Mouse (Mus musculus): Measurements from ENCODE around the gene Lce1a1. TPM values are rescaled to one million over a fixed set of nuclear protein-coding genes. Genes with fewer than 3 reads are reported as not detected.

Lce1a1 gene
- polyA plus RNA-seq, 2 experiments = not detected

- DNase-seq (ENCODE audit: low read depth in 3 of 3, low spot score in 3 of 3) (no peak), ATAC-seq (ENCODE audit: insufficient read depth) (no peak)
- H3K4me2 ChIP-seq (ENCODE audit: low read depth) = no peak overlapping the region
- H3K9me3 ChIP-seq (ENCODE audit: control insufficient read depth, low read length) = no peaks in the 10 kb centered on the region
- no peak overlapping the region for H3K4me3 ChIP-seq (ENCODE audit: insufficient read depth in 1 of 2, low read depth in 2 of 2, low read length in 2 of 2)
- no peak for TF ChIP-seq EP300 (IDR thresholded peaks at IDR 0.05; ENCODE audit: low read depth)
- peak; percentile 10; the same call in 1 of the 2 replicates for TF ChIP-seq CTCF (IDR thresholded peaks at IDR 0.05; ENCODE audit: low read depth)
- no peaks in the 10 kb centered on the region for H3K36me3 ChIP-seq (replicated peaks; ENCODE audit: control insufficient read depth, insufficient read depth, low read depth)
- no peaks in the 10 kb centered on the region for H3K27me3 ChIP-seq (ENCODE audit: control insufficient read depth, insufficient read depth, low read length)
- H3K27ac ChIP-seq = no peak overlapping the region
- H3K4me1 ChIP-seq (replicated peaks; ENCODE audit: control insufficient read depth in 2 of 2, insufficient read depth in 2 of 2, low read length in 1 of 2) = no peaks in the 10 kb centered on the region
- H3K9ac ChIP-seq (replicated peaks) = no peak overlapping the region
- WGBS (ENCODE audit: insufficient replicate concordance) = 36% methylated on average over 1 of the region's 1 CpGs
Measured at GRCm38 (mm10) chr3:92600456-92600855, 47.7 kb downstream of the Lce1a1 start.

GRCm38 (mm10) chr3:92599973-92600372 lies 48.1 kb downstream of the Lce1a1 start:
- DNase-seq (ENCODE audit: low read depth in 3 of 3, low spot score in 3 of 3) (no peak), ATAC-seq (ENCODE audit: insufficient read depth) (no peak)
- Histone ChIP-seq H3K9ac (replicated peaks) (no peak overlapping the region), H3K4me2 (ENCODE audit: low read depth) (no peak overlapping the region), H3K4me1 (replicated peaks; ENCODE audit: control insufficient read depth in 2 of 2, insufficient read depth in 2 of 2, low read length in 1 of 2) (no peaks in the 10 kb centered on the region), H3K27ac (no peak overlapping the region), H3K9me3 (ENCODE audit: control insufficient read depth, low read length) (no peaks in the 10 kb centered on the region), H3K36me3 (replicated peaks; ENCODE audit: control insufficient read depth, insufficient read depth, low read depth) (no peaks in the 10 kb centered on the region), H3K27me3 (ENCODE audit: control insufficient read depth, insufficient read depth, low read length) (no peaks in the 10 kb centered on the region), H3K4me3 (ENCODE audit: insufficient read depth in 1 of 2, low read depth in 2 of 2, low read length in 2 of 2) (no peak overlapping the region)
- TF ChIP-seq CTCF (IDR thresholded peaks at IDR 0.05; ENCODE audit: low read depth) (no peak), EP300 (IDR thresholded peaks at IDR 0.05; ENCODE audit: low read depth) (no peak)

GRCm38 (mm10) chr3:92598429-92598828 lies 49.7 kb downstream of the Lce1a1 start:
- Histone ChIP-seq H3K9me3 (ENCODE audit: control insufficient read depth, low read length) (no peaks in the 10 kb centered on the region), H3K4me2 (ENCODE audit: low read depth) (no peak overlapping the region), H3K27ac (no peak overlapping the region), H3K4me3 (ENCODE audit: insufficient read depth in 1 of 2, low read depth in 2 of 2, low read length in 2 of 2) (no peak overlapping the region), H3K36me3 (replicated peaks; ENCODE audit: control insufficient read depth, insufficient read depth, low read depth) (no peaks in the 10 kb centered on the region), H3K9ac (replicated peaks) (no peak overlapping the region), H3K27me3 (ENCODE audit: control insufficient read depth, insufficient read depth, low read length) (no peaks in the 10 kb centered on the region), H3K4me1 (replicated peaks; ENCODE audit: control insufficient read depth in 2 of 2, insufficient read depth in 2 of 2, low read length in 1 of 2) (no peaks in the 10 kb centered on the region)
- 69% methylated on average over 2 of the region's 2 CpGs for WGBS (ENCODE audit: insufficient replicate concordance)
- no peak for TF ChIP-seq CTCF (IDR thresholded peaks at IDR 0.05; ENCODE audit: low read depth)
- TF ChIP-seq EP300 (IDR thresholded peaks at IDR 0.05; ENCODE audit: low read depth) = no peak
- ATAC-seq (ENCODE audit: insufficient read depth) (no peak), DNase-seq (ENCODE audit: low read depth in 3 of 3, low spot score in 3 of 3) (no peak)

Other genes starting within 250 kb of the Lce1a1 start
- gene Sprr2i, start 240.3 kb downstream of the Lce1a1 start, polyA plus RNA-seq (2012; rRNA removed) = not detected in 2 replicates
- not detected in 2 replicates for gene Sprr2i, start 240.3 kb downstream of the Lce1a1 start, polyA plus RNA-seq (2014; fragmentation: Nextera tagmentation; extraction: Ambion mirVana)
- not detected in 2 replicates for gene Sprr2j-ps, start 230.2 kb downstream of the Lce1a1 start, polyA plus RNA-seq (2012; rRNA removed)
- gene Sprr2j-ps, start 230.2 kb downstream of the Lce1a1 start, polyA plus RNA-seq (2014; fragmentation: Nextera tagmentation; extraction: Ambion mirVana) = not detected in 2 replicates
- 2.7 and 3.8 TPM in 2 replicates for gene Gm9774, start 218.9 kb downstream of the Lce1a1 start, polyA plus RNA-seq (2012; rRNA removed)
- gene Gm9774, start 218.9 kb downstream of the Lce1a1 start, polyA plus RNA-seq (2014; fragmentation: Nextera tagmentation; extraction: Ambion mirVana) = 5.1 and 5.6 TPM in 2 replicates
- not detected in 2 replicates for gene Sprr2k, start 215.7 kb downstream of the Lce1a1 start, polyA plus RNA-seq (2012; rRNA removed)
- gene Sprr2k, start 215.7 kb downstream of the Lce1a1 start, polyA plus RNA-seq (2014; fragmentation: Nextera tagmentation; extraction: Ambion mirVana) = not detected in 2 replicates
- gene Sprr1b, start 209.5 kb downstream of the Lce1a1 start, polyA plus RNA-seq (2012; rRNA removed) = not detected in 2 replicates
- not detected in 2 replicates for gene Sprr1b, start 209.5 kb downstream of the Lce1a1 start, polyA plus RNA-seq (2014; fragmentation: Nextera tagmentation; extraction: Ambion mirVana)
- gene Sprr3, start 189.6 kb downstream of the Lce1a1 start, polyA plus RNA-seq (2012; rRNA removed) = not detected in 2 replicates
- not detected in 2 replicates for gene Sprr3, start 189.6 kb downstream of the Lce1a1 start, polyA plus RNA-seq (2014; fragmentation: Nextera tagmentation; extraction: Ambion mirVana)
- not detected in 2 replicates for gene Sprr1a, start 162.4 kb downstream of the Lce1a1 start, polyA plus RNA-seq (2012; rRNA removed)
- not detected in 2 replicates for gene Sprr1a, start 162.4 kb downstream of the Lce1a1 start, polyA plus RNA-seq (2014; fragmentation: Nextera tagmentation; extraction: Ambion mirVana)
- gene Sprr4, start 147.8 kb downstream of the Lce1a1 start, polyA plus RNA-seq (2012; rRNA removed) = not detected in 2 replicates
- gene Sprr4, start 147.8 kb downstream of the Lce1a1 start, polyA plus RNA-seq (2014; fragmentation: Nextera tagmentation; extraction: Ambion mirVana) = not detected in 2 replicates
- gene 2310046K23Rik, start 113.8 kb downstream of the Lce1a1 start, polyA plus RNA-seq (2012; rRNA removed) = not detected in 2 replicates
- gene 2310046K23Rik, start 113.8 kb downstream of the Lce1a1 start, polyA plus RNA-seq (2014; fragmentation: Nextera tagmentation; extraction: Ambion mirVana) = not detected in 2 replicates
- 0.02 and 0.03 TPM in 2 replicates for gene Ivl, start 74.6 kb downstream of the Lce1a1 start, polyA plus RNA-seq (2012; rRNA removed)
- not detected in 2 replicates for gene Ivl, start 74.6 kb downstream of the Lce1a1 start, polyA plus RNA-seq (2014; fragmentation: Nextera tagmentation; extraction: Ambion mirVana)
- gene Smcp, start 59.3 kb downstream of the Lce1a1 start, polyA plus RNA-seq (2012; rRNA removed) = 0.22 TPM in 1 of 2 replicates, not detected in the other
- gene Smcp, start 59.3 kb downstream of the Lce1a1 start, polyA plus RNA-seq (2014; fragmentation: Nextera tagmentation; extraction: Ambion mirVana) = not detected in 2 replicates
- not detected in 2 replicates for gene 2210017I01Rik, start 40.8 kb downstream of the Lce1a1 start, polyA plus RNA-seq (2012; rRNA removed)
- gene 2210017I01Rik, start 40.8 kb downstream of the Lce1a1 start, polyA plus RNA-seq (2014; fragmentation: Nextera tagmentation; extraction: Ambion mirVana) = not detected in 2 replicates
- gene Lce6a, start 26.6 kb downstream of the Lce1a1 start, polyA plus RNA-seq (2012; rRNA removed) = not detected in 2 replicates
- gene Lce6a, start 26.6 kb downstream of the Lce1a1 start, polyA plus RNA-seq (2014; fragmentation: Nextera tagmentation; extraction: Ambion mirVana) = not detected in 2 replicates
- gene Lce1b, start 8.6 kb upstream of the Lce1a1 start, polyA plus RNA-seq (2012; rRNA removed) = not detected in 2 replicates
- gene Lce1b, start 8.6 kb upstream of the Lce1a1 start, polyA plus RNA-seq (2014; fragmentation: Nextera tagmentation; extraction: Ambion mirVana) = not detected in 2 replicates
- not detected in 2 replicates for gene Lce1a2, start 22.0 kb upstream of the Lce1a1 start, polyA plus RNA-seq (2012; rRNA removed)
- gene Lce1a2, start 22.0 kb upstream of the Lce1a1 start, polyA plus RNA-seq (2014; fragmentation: Nextera tagmentation; extraction: Ambion mirVana) = not detected in 2 replicates
- not detected in 2 replicates for gene Lce1c, start 30.9 kb upstream of the Lce1a1 start, polyA plus RNA-seq (2012; rRNA removed)
- not detected in 2 replicates for gene Lce1c, start 30.9 kb upstream of the Lce1a1 start, polyA plus RNA-seq (2014; fragmentation: Nextera tagmentation; extraction: Ambion mirVana)
- not detected in 2 replicates for gene Lce1d, start 38.9 kb upstream of the Lce1a1 start, polyA plus RNA-seq (2012; rRNA removed)
- gene Lce1d, start 38.9 kb upstream of the Lce1a1 start, polyA plus RNA-seq (2014; fragmentation: Nextera tagmentation; extraction: Ambion mirVana) = not detected in 2 replicates
- not detected in 2 replicates for gene Lce1e, start 60.8 kb upstream of the Lce1a1 start, polyA plus RNA-seq (2012; rRNA removed)
- gene Lce1e, start 60.8 kb upstream of the Lce1a1 start, polyA plus RNA-seq (2014; fragmentation: Nextera tagmentation; extraction: Ambion mirVana) = not detected in 2 replicates
- gene Lce1f, start 72.0 kb upstream of the Lce1a1 start, polyA plus RNA-seq (2012; rRNA removed) = not detected in 2 replicates
- not detected in 2 replicates for gene Lce1f, start 72.0 kb upstream of the Lce1a1 start, polyA plus RNA-seq (2014; fragmentation: Nextera tagmentation; extraction: Ambion mirVana)
- not detected in 2 replicates for gene Gm38119, start 90.8 kb upstream of the Lce1a1 start, polyA plus RNA-seq (2012; rRNA removed)
- not detected in 2 replicates for gene Gm38119, start 90.8 kb upstream of the Lce1a1 start, polyA plus RNA-seq (2014; fragmentation: Nextera tagmentation; extraction: Ambion mirVana)
- not detected in 2 replicates for gene Lce1g, start 104.0 kb upstream of the Lce1a1 start, polyA plus RNA-seq (2012; rRNA removed)
- not detected in 2 replicates for gene Lce1g, start 104.0 kb upstream of the Lce1a1 start, polyA plus RNA-seq (2014; fragmentation: Nextera tagmentation; extraction: Ambion mirVana)
- not detected in 2 replicates for gene Lce1h, start 116.8 kb upstream of the Lce1a1 start, polyA plus RNA-seq (2012; rRNA removed)
- not detected in 2 replicates for gene Lce1h, start 116.8 kb upstream of the Lce1a1 start, polyA plus RNA-seq (2014; fragmentation: Nextera tagmentation; extraction: Ambion mirVana)
- gene Lce1i, start 130.6 kb upstream of the Lce1a1 start, polyA plus RNA-seq (2012; rRNA removed) = not detected in 2 replicates
- gene Lce1i, start 130.6 kb upstream of the Lce1a1 start, polyA plus RNA-seq (2014; fragmentation: Nextera tagmentation; extraction: Ambion mirVana) = not detected in 2 replicates
- gene Lce1j, start 142.2 kb upstream of the Lce1a1 start, polyA plus RNA-seq (2012; rRNA removed) = not detected in 2 replicates
- gene Lce1j, start 142.2 kb upstream of the Lce1a1 start, polyA plus RNA-seq (2014; fragmentation: Nextera tagmentation; extraction: Ambion mirVana) = not detected in 2 replicates
- not detected in 2 replicates for gene Lce1k, start 159.6 kb upstream of the Lce1a1 start, polyA plus RNA-seq (2012; rRNA removed)
- not detected in 2 replicates for gene Lce1k, start 159.6 kb upstream of the Lce1a1 start, polyA plus RNA-seq (2014; fragmentation: Nextera tagmentation; extraction: Ambion mirVana)
- not detected in 2 replicates for gene Kprp, start 178.9 kb upstream of the Lce1a1 start, polyA plus RNA-seq (2012; rRNA removed)
- gene Kprp, start 178.9 kb upstream of the Lce1a1 start, polyA plus RNA-seq (2014; fragmentation: Nextera tagmentation; extraction: Ambion mirVana) = not detected in 2 replicates
- gene Lce1l, start 203.0 kb upstream of the Lce1a1 start, polyA plus RNA-seq (2012; rRNA removed) = not detected in 2 replicates
- not detected in 2 replicates for gene Lce1l, start 203.0 kb upstream of the Lce1a1 start, polyA plus RNA-seq (2014; fragmentation: Nextera tagmentation; extraction: Ambion mirVana)
- not detected in 2 replicates for gene 2310050C09Rik, start 221.9 kb upstream of the Lce1a1 start, polyA plus RNA-seq (2012; rRNA removed)
- not detected in 2 replicates for gene 2310050C09Rik, start 221.9 kb upstream of the Lce1a1 start, polyA plus RNA-seq (2014; fragmentation: Nextera tagmentation; extraction: Ambion mirVana)

Data from liver, embryonic 14.5 days (tissue).